Mouse (Mus musculus): ENCODE results near the gene Rad51ap1. TPM values are rescaled to one million over a fixed set of nuclear protein-coding genes. Genes with fewer than 3 reads are reported as not detected.
A peak's percentile ranks its signal among the peaks of the same experiment; 100 is the strongest.

Rad51ap1 gene
- polyA plus RNA-seq (2016; fragmentation: Nextera tagmentation; extraction: Ambion mirVana), result 39.1 and 42.5 TPM in 2 replicates

DNA sequence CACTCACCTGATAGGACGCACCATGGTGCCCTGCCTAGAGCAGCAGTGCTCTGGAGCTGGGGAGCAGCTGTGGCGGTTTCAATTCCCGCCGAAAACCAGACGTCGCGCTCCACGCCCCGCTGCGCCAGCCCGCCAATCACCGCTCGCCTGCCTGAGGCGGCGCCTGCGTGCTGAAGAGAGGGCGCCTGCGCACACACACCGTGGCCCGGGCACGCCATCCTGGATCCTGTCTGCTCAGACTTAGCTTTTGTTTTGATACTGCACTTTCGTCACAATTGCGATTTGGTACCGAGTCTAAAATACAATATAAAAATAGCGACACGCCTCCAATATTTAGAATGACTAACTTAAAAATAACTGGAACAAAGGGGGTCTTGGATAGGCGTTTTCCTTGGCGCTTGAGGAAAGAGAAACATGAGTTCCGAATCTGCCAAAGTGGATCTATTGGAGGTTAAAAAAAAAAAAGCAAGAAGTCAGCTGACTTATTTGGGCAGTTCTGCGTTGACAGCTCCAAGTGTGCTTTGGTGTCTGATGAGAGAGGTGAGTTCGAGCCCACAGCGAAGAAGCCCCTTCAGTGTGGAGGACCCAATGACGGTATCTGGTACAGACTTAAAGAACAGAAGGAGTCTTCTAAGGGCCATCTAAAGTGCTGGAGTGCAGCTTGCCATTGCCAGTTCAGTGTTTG lies at the start of gene Rad51ap1, which contains the start of gene D6Wsu163e:
Gene Rad51ap1 (minus strand): TSS at position 101 of the 685 bp plus-strand sequence.
Gene D6Wsu163e (plus strand): TSS at position 476 of the 685 bp plus-strand sequence.
- H3K9ac ChIP-seq, result peak within 1 kb of the TSS; percentile 89
- peak within 1 kb of the TSS; percentile 76 for H3K4me3 ChIP-seq
- H3K4me2 ChIP-seq, result peak within 1 kb of the TSS; percentile 98
- no peaks in the 10 kb centered on the region for H3K27me3 ChIP-seq (replicated peaks)
- WGBS, result under 1% methylated on average over 33 of the region's 33 CpGs
- peaks cover 11% of the 10 kb centered on the region for H3K36me3 ChIP-seq
- H3K4me1 ChIP-seq (replicated peaks), result peaks cover 27% of the 10 kb centered on the region
- H3K27ac ChIP-seq (ENCODE audit: poor library complexity, severe bottlenecking), result no peak within 1 kb of the TSS
- ATAC-seq (ENCODE audit: insufficient number of reproducible peaks, low FRiP score), result peak; percentile 98
- H3K9me3 ChIP-seq (replicated peaks), result no peaks in the 10 kb centered on the region

GRCm38 (mm10) chr6:126981539-126982234 lies 42.3 kb upstream of the Rad51ap1 start:
- Histone ChIP-seq H3K9ac (no peak overlapping the region), H3K27me3 (replicated peaks) (no peaks in the 10 kb centered on the region), H3K4me3 (no peak overlapping the region), H3K4me1 (replicated peaks) (peaks cover 11% of the 10 kb centered on the region; the same call in 1 of the 2 replicates), H3K4me2 (no peak overlapping the region), H3K9me3 (replicated peaks) (no peaks in the 10 kb centered on the region), H3K27ac (ENCODE audit: poor library complexity, severe bottlenecking) (no peak overlapping the region), H3K36me3 (peaks cover 10% of the 10 kb centered on the region; the same call in 1 of the 2 replicates)
- 0 out of 2 replicates have a peak, but pooled peaks have one; percentile 48 for ATAC-seq (ENCODE audit: insufficient number of reproducible peaks, low FRiP score)
- 29% methylated on average over 5 of the region's 5 CpGs for WGBS

- Histone ChIP-seq H3K36me3 (peaks cover 10% of the 10 kb centered on the region), H3K9ac (0 out of 2 replicates have a peak overlapping the region, but pooled peaks have one; percentile 1), H3K4me2 (peak overlapping the region; percentile 24; the same call in 1 of the 2 replicates), H3K9me3 (replicated peaks) (no peaks in the 10 kb centered on the region), H3K27ac (ENCODE audit: poor library complexity, severe bottlenecking) (peak overlapping the region; percentile 76), H3K4me1 (replicated peaks) (peaks cover 37% of the 10 kb centered on the region), H3K27me3 (replicated peaks) (no peaks in the 10 kb centered on the region), H3K4me3 (no peak overlapping the region)
- 47% methylated on average over 14 of the region's 14 CpGs for WGBS
- no peak for ATAC-seq (ENCODE audit: insufficient number of reproducible peaks, low FRiP score)
These were observed 27.0 kb upstream of the Rad51ap1 start for GRCm38 (mm10) chr6:126966241-126967026.

DNA sequence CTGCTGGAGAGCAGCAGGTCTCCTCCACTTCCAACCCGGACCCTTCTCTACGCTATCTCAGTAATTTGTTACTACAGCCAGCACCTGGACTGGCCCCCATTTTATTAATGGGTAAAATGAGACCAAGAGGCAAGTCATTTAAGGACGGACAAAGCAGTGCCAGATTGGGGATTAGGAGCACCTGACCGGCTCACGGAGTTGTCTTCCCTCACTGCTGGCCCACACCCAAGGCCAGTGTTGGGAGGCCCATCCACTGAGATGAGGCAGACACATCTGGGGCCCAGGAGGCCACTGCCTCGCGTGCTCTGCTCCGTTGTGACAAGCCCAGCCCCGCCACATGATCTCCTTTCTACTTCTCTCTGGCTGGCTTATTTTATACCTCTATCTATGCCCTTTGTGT lies 24.0 kb upstream of the Rad51ap1 start:
- ATAC-seq (ENCODE audit: insufficient number of reproducible peaks, low FRiP score), result no peak
- no peak overlapping the region for H3K9ac ChIP-seq
- peaks cover 26% of the 10 kb centered on the region for H3K4me1 ChIP-seq (replicated peaks)
- no peak overlapping the region for H3K4me2 ChIP-seq
- H3K27ac ChIP-seq (ENCODE audit: poor library complexity, severe bottlenecking), result no peak overlapping the region
- peaks cover 14% of the 10 kb centered on the region for H3K36me3 ChIP-seq
- WGBS, result 79% methylated on average over 9 of the region's 9 CpGs
- H3K9me3 ChIP-seq (replicated peaks), result no peaks in the 10 kb centered on the region
- H3K4me3 ChIP-seq, result no peak overlapping the region
- no peaks in the 10 kb centered on the region for H3K27me3 ChIP-seq (replicated peaks)

- Histone ChIP-seq H3K9ac (no peak overlapping the region), H3K27ac (ENCODE audit: poor library complexity, severe bottlenecking) (no peak overlapping the region), H3K9me3 (replicated peaks) (no peaks in the 10 kb centered on the region), H3K36me3 (peaks cover 14% of the 10 kb centered on the region), H3K4me2 (no peak overlapping the region), H3K4me1 (replicated peaks) (peaks cover 24% of the 10 kb centered on the region), H3K4me3 (no peak overlapping the region), H3K27me3 (replicated peaks) (no peaks in the 10 kb centered on the region)
- WGBS, result 64% methylated on average over 5 of the region's 5 CpGs
- no peak for ATAC-seq (ENCODE audit: insufficient number of reproducible peaks, low FRiP score)
These were observed 23.3 kb upstream of the Rad51ap1 start for GRCm38 (mm10) chr6:126962709-126963108.

DNA sequence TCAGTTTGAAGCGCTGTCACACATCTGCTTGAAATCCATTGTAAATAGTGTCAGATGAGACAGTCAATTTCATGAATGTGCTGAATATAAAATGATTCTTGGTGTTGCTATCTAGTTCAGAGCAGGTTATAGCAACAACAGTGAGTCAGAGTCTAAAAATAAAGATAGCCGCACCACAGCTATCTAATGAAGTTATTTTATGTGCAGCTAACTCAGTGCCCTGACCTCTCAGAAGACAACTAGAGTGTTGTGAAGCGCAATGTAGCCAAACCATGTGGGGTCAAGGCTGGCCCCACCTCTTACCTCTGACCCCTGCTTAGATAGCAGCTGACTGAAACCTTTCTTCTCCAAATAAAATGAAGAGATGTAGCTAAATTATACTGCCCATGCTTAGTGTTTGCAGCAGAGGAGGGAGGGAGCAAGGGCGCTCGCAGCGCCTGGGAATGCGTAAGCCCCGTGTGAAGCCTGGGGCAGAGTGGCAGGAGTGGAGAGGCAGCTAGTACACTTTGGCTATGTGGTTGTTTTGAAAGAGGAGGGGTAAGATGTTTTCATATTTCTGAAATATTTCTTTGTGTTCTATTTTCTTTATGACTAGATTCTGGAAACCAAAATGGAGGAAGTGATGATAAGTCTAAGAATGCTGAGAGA lies 22.1 kb upstream of the Rad51ap1 start:
- Histone ChIP-seq H3K4me3 (no peak overlapping the region), H3K9ac (no peak overlapping the region), H3K36me3 (peaks cover 25% of the 10 kb centered on the region), H3K27ac (ENCODE audit: poor library complexity, severe bottlenecking) (peak overlapping the region; percentile 65; the same call in 1 of the 2 replicates), H3K27me3 (replicated peaks) (no peaks in the 10 kb centered on the region), H3K9me3 (replicated peaks) (no peaks in the 10 kb centered on the region), H3K4me2 (no peak overlapping the region), H3K4me1 (replicated peaks) (peaks cover 19% of the 10 kb centered on the region)
- 60% methylated on average over 8 of the region's 8 CpGs for WGBS
- peak; percentile 57; the same call in 1 of the 2 replicates for ATAC-seq (ENCODE audit: insufficient number of reproducible peaks, low FRiP score)

GRCm38 (mm10) chr6:126955734-126956133 lies 16.3 kb upstream of the Rad51ap1 start:
- no peak for ATAC-seq (ENCODE audit: insufficient number of reproducible peaks, low FRiP score)
- WGBS, result 11% methylated on average over 10 of the region's 10 CpGs
- H3K4me2 ChIP-seq, result no peak overlapping the region

DNA sequence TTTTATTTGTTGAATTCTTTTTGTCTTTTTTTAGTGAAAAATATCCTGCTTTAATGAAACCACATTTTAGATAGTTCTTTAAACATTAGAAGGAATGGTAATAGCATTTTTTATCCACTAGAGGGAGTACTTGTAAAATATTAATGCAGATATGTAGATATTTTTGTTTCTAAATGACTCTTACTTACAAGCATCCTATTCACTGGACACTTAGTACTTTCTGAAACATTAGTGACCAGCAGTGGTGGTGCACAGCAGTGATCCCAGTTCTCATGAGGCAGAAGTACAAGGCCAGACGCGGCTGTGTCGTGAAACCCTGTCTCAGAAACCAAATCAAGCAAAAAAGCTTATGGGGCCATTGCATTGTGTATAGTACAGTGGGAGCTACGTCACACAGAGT lies 8.9 kb upstream of the Rad51ap1 start:
- Histone ChIP-seq H3K27ac (ENCODE audit: poor library complexity, severe bottlenecking) (no peak overlapping the region), H3K27me3 (replicated peaks) (no peaks in the 10 kb centered on the region), H3K4me3 (no peak overlapping the region), H3K9ac (no peak overlapping the region), H3K4me2 (no peak overlapping the region), H3K4me1 (replicated peaks) (no peaks in the 10 kb centered on the region), H3K9me3 (replicated peaks) (no peaks in the 10 kb centered on the region), H3K36me3 (peaks cover 41% of the 10 kb centered on the region)
- no peak for ATAC-seq (ENCODE audit: insufficient number of reproducible peaks, low FRiP score)
- 94% methylated on average over 4 of the region's 4 CpGs for WGBS

More at GRCm38 (mm10) chr6:126955734-126956133, 16.3 kb upstream of the Rad51ap1 start:
- Histone ChIP-seq H3K4me3 (no peak overlapping the region), H3K27me3 (replicated peaks) (no peaks in the 10 kb centered on the region), H3K9me3 (replicated peaks) (no peaks in the 10 kb centered on the region), H3K36me3 (peaks cover 33% of the 10 kb centered on the region), H3K9ac (no peak overlapping the region), H3K4me1 (replicated peaks) (no peaks in the 10 kb centered on the region), H3K27ac (ENCODE audit: poor library complexity, severe bottlenecking) (no peak overlapping the region)

DNA sequence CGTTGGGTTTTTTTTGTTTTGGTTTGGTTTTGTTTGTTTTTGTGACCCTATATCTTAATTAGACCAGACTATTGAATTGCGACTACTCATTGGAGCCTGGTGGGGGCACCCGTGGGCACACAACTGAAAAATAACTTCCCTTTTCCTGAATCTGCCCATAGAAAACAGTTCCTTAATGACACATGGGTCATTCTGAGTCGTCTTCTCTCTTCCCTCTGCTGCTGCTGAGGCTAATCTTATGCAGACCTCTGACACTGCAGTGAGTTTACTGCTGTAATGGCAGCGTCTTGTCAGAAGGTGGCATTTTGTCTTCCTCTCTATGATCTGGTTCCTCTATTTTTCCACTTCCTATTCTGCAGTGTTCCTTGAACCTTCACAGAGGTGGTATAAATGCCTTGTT lies 1.1 kb upstream of the Rad51ap1 start:
- peak overlapping the region; percentile 53; the same call in 1 of the 2 replicates for H3K9ac ChIP-seq
- 5% methylated on average over 5 of the region's 5 CpGs for WGBS
- peaks cover 27% of the 10 kb centered on the region for H3K4me1 ChIP-seq (replicated peaks)
- no peak overlapping the region for H3K27ac ChIP-seq (ENCODE audit: poor library complexity, severe bottlenecking)
- no peaks in the 10 kb centered on the region for H3K27me3 ChIP-seq (replicated peaks)
- no peak for ATAC-seq (ENCODE audit: insufficient number of reproducible peaks, low FRiP score)
- H3K4me2 ChIP-seq, result peak overlapping the region; percentile 98
- H3K9me3 ChIP-seq (replicated peaks), result no peaks in the 10 kb centered on the region
- H3K4me3 ChIP-seq, result peak overlapping the region; percentile 76
- peaks cover 18% of the 10 kb centered on the region for H3K36me3 ChIP-seq

DNA sequence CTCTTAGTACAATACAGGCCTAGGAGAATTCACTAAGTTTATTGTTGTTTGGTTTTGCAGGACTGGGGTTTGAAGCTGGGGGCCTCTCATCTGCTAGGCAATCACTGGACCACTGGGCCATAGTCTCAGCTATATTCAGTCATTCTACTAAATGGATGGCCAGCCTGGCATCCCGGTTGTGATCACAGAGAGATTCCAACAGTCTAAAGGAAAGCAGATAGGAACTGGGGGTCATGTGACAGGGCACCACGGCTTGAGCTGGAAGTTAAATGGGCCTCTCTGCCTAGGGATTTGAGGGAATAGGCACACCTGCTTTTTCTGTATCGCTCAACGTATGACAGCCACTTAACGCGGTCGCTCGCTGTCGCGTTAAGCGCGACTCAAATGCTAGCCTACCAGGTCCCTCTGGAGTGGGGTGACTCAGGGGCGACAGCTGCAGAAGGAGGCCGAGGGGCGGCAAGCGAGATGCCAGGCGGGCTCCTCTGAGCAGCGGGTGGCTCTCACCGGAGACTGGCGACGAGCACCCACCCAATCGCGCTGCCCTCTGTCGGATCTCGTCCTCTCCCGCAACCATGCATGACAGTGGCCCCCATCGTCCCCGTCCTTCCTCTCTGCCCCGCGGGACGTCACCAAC lies 417 bp downstream of the Rad51ap1 start:
- under 1% methylated on average over 31 of the region's 31 CpGs for WGBS
- Histone ChIP-seq H3K4me1 (replicated peaks) (peaks cover 27% of the 10 kb centered on the region), H3K4me2 (peak overlapping the region; percentile 98), H3K4me3 (peak overlapping the region; percentile 76), H3K36me3 (peaks cover 12% of the 10 kb centered on the region), H3K27ac (ENCODE audit: poor library complexity, severe bottlenecking) (no peak overlapping the region), H3K9me3 (replicated peaks) (no peaks in the 10 kb centered on the region), H3K27me3 (replicated peaks) (no peaks in the 10 kb centered on the region), H3K9ac (peak overlapping the region; percentile 89)
- ATAC-seq (ENCODE audit: insufficient number of reproducible peaks, low FRiP score), result no peak

Data from heart, embryonic 12.5 days (tissue).